Mouse (Mus musculus) liver, adult 2 months (tissue): ENCODE measurements around the gene Robo4. TPM values are rescaled to one million over a fixed set of nuclear protein-coding genes. Genes with fewer than 3 reads are reported as not detected.
A peak's percentile ranks its signal among the peaks of the same experiment; 100 is the strongest.

Source experiments
- DNase-seq: peaks from one replicate; pipeline ENCODE4 v3.0.0-alpha.2; 2011; ENCODE audit warnings: low read depth, low spot score; ENCODE audit errors: extremely low read depth
- H3K27ac ChIP-seq: fragments of 200-500 bp; replicated peaks from 2 replicates; pipeline ENCODE4 v1.5.1; 2012; ENCODE audit warnings: low read depth, mild to moderate bottlenecking, control low read depth, inconsistent platforms, low read length; ENCODE audit not compliant: insufficient read depth
- H3K27me3 ChIP-seq: fragments of 200-500 bp; 2 replicates; pipeline ENCODE4 v1.6.1; 2012; ENCODE audit warnings: mild to moderate bottlenecking, moderate library complexity, low read length, inconsistent platforms; ENCODE audit not compliant: control insufficient read depth, insufficient read depth
- H3K36me3 ChIP-seq: fragments of 200-500 bp; 2 replicates; pipeline ENCODE4 v1.6.1; 2012; ENCODE audit warnings: low read length, inconsistent platforms; ENCODE audit not compliant: control insufficient read depth, insufficient read depth
- H3K4me1 ChIP-seq: fragments of 200-500 bp; 2 replicates; pipeline ENCODE4 v1.6.1; 2011; ENCODE audit warnings: low read length; ENCODE audit not compliant: control insufficient read depth, insufficient read depth
- H3K4me3 ChIP-seq: fragments of 200-500 bp; 2 replicates; pipeline ENCODE4 v1.5.1; 2011; ENCODE audit warnings: low read depth, mild to moderate bottlenecking, control low read depth, low read length, moderate library complexity; ENCODE audit not compliant: insufficient read depth
- H3K79me2 ChIP-seq: fragments of 200-500 bp; 2 replicates; pipeline ENCODE4 v1.6.1; 2012; ENCODE audit warnings: inconsistent platforms, mild to moderate bottlenecking, low read length, moderate library complexity; ENCODE audit not compliant: control insufficient read depth, insufficient read depth
- H3K9ac ChIP-seq: fragments of 200-500 bp; 2 replicates; pipeline ENCODE4 v1.6.1; 2012; ENCODE audit warnings: low read depth, mild to moderate bottlenecking, control low read depth, inconsistent platforms, low read length
- CTCF ChIP-seq: fragments of 200-500 bp; IDR thresholded peaks from 2 replicates; pipeline ENCODE4 v1.5.1; 2011; ENCODE audit warnings: low read depth, low read length, control low read depth
- POLR2A ChIP-seq: fragments of 200-500 bp; IDR thresholded peaks from 2 replicates; pipeline ENCODE4 v1.6.1; 2011; ENCODE audit warnings: low read length, control low read depth; ENCODE audit not compliant: insufficient read depth; ENCODE audit errors: extremely low read depth
- WGBS: fragments of 180-500 bp; shearing (Covaris S2); methylation state at CpG from one replicate; pipeline ENCODE4 v1.1.7; 2018; 5-methylcytosine and 5-hydroxymethylcytosine counted together
- polyA plus RNA-seq: library from polyadenylated mRNA; depleted of rRNA; stranded (reverse); fragments of >200 nt; gene quantifications from 2 replicates; pipeline ENCODE4 v1.2.3, GENCODE M21; 2012
- total RNA-seq: library from RNA; depleted of rRNA; stranded (reverse); fragments of >200 nt; gene quantifications from 2 replicates; pipeline ENCODE4 v1.2.3, GENCODE M21; 2014

The Robo4 gene
- total and polyA plus RNA-seq, 2 experiments: 3.6 to 7.4 TPM

GRCm38 (mm10) chr9:37454991-37455390 is 53.3 kb downstream of the Robo4 start:
- WGBS: 57% methylated on average over 3 of the region's 3 CpGs
- H3K9ac ChIP-seq: no peak overlapping the region
- no peaks in the 10 kb centered on the region for H3K79me2 ChIP-seq
- TF ChIP-seq POLR2A: no peak
- TF ChIP-seq CTCF: no peak
- H3K36me3 ChIP-seq: no peaks in the 10 kb centered on the region
- no peak for DNase-seq
- H3K27ac ChIP-seq: no peak overlapping the region
- peaks cover 7% of the 10 kb centered on the region for H3K27me3 ChIP-seq
- H3K4me3 ChIP-seq: no peak overlapping the region
- H3K4me1 ChIP-seq: 0 out of 2 replicates have a peak, but pooled peaks cover 2% of the 10 kb centered on the region

- H3K36me3 ChIP-seq: no peaks in the 10 kb centered on the region
- 12% methylated on average over 8 of the region's 8 CpGs for WGBS
- H3K4me3 ChIP-seq: no peak overlapping the region
- H3K9ac ChIP-seq: no peak overlapping the region
- TF ChIP-seq POLR2A (no peak), CTCF (no peak)
- H3K79me2 ChIP-seq: no peaks in the 10 kb centered on the region
- no peak for DNase-seq
- H3K27ac ChIP-seq: no peak overlapping the region
- peaks cover 16% of the 10 kb centered on the region for H3K27me3 ChIP-seq
- H3K4me1 ChIP-seq: peaks cover 4% of the 10 kb centered on the region
These were observed 54.2 kb downstream of the Robo4 start for GRCm38 (mm10) chr9:37455868-37456267.

- Histone ChIP-seq H3K9ac (no peak overlapping the region), H3K27me3 (peaks cover 20% of the 10 kb centered on the region), H3K4me1 (peaks cover 4% of the 10 kb centered on the region), H3K27ac (no peak overlapping the region), H3K79me2 (no peaks in the 10 kb centered on the region), H3K4me3 (no peak overlapping the region), H3K36me3 (no peaks in the 10 kb centered on the region)
- 6% methylated on average over 20 of the region's 20 CpGs for WGBS
- no peak for DNase-seq
- no peak for TF ChIP-seq POLR2A
- no peak for TF ChIP-seq CTCF
These were observed 54.8 kb downstream of the Robo4 start for GRCm38 (mm10) chr9:37456481-37456910.

- Histone ChIP-seq H3K27me3 (peaks cover 25% of the 10 kb centered on the region), H3K9ac (no peak overlapping the region), H3K79me2 (no peaks in the 10 kb centered on the region), H3K27ac (no peak overlapping the region), H3K4me3 (no peak overlapping the region), H3K4me1 (peaks cover 4% of the 10 kb centered on the region), H3K36me3 (no peaks in the 10 kb centered on the region)
- 87% methylated on average over 1 of the region's 1 CpGs for WGBS
- no peak for DNase-seq
- no peak for TF ChIP-seq POLR2A
- no peak for TF ChIP-seq CTCF
These were observed 55.5 kb downstream of the Robo4 start for GRCm38 (mm10) chr9:37457151-37457550.

DNA sequence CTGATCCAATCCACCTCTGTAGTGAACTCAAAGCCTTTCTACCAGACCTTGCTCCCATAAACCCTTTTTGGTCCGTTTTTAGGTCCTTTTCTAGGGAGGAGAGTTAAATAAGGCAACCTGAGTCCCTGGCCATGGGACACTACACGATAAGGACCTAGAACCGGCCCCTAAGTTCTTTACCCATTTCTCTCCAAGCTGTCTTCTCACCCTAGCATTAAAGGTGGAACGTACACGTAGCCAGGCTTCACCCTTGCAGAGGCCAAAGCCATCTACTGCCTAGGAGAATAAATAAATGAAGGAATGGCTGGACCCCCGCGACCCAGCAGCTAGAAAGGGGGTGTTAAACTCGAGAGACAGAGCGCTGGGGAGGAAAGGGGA is 58.0 kb downstream of the Robo4 start:
- peaks cover 23% of the 10 kb centered on the region for H3K27me3 ChIP-seq
- H3K9ac ChIP-seq: no peak overlapping the region
- 6% methylated on average over 9 of the region's 9 CpGs for WGBS
- DNase-seq: no peak
- no peak overlapping the region for H3K27ac ChIP-seq
- H3K4me1 ChIP-seq: peaks cover 5% of the 10 kb centered on the region
- no peak overlapping the region for H3K4me3 ChIP-seq
- no peaks in the 10 kb centered on the region for H3K36me3 ChIP-seq
- TF ChIP-seq POLR2A (no peak), CTCF (no peak)
- H3K79me2 ChIP-seq: no peaks in the 10 kb centered on the region

GRCm38 (mm10) chr9:37460043-37460960 is 58.6 kb downstream of the Robo4 start:
- no peak for DNase-seq
- peaks cover 5% of the 10 kb centered on the region for H3K4me1 ChIP-seq
- 1% methylated on average over 80 of the region's 81 CpGs for WGBS
- peak overlapping the region; percentile 17; the same call in 1 of the 2 replicates for H3K4me3 ChIP-seq
- H3K79me2 ChIP-seq: no peaks in the 10 kb centered on the region
- TF ChIP-seq CTCF (no peak), POLR2A (no peak)
- H3K9ac ChIP-seq: no peak overlapping the region
- no peaks in the 10 kb centered on the region for H3K36me3 ChIP-seq
- peaks cover 23% of the 10 kb centered on the region for H3K27me3 ChIP-seq
- no peak overlapping the region for H3K27ac ChIP-seq
